Mouse (Mus musculus) midbrain, embryonic 15.5 days (tissue): ENCODE measurements around the gene Olfr338. TPM values are rescaled to one million over a fixed set of nuclear protein-coding genes. Genes with fewer than 3 reads are reported as not detected.
"Not testable (repeated sequence)": the region's sequence is repeated elsewhere in the genome, so short reads cannot be mapped to it uniquely, and the experiment has no call there.

Experiments used
- ATAC-seq: fragments of 200-750 bp; cut with Nextera tagmentation; replicated peaks from 2 replicates; pipeline ENCODE4 v1.8.0; 2017; ENCODE audit warnings: moderate TSS enrichment
- H3K27ac ChIP-seq: fragments of 300-500 bp; sonication (generic); 2 replicates; pipeline ENCODE4 v1.5.1; 2015; ENCODE audit warnings: mild to moderate bottlenecking, inconsistent platforms
- H3K27me3 ChIP-seq: fragments of 300-500 bp; sonication (generic); replicated peaks from 2 replicates; pipeline ENCODE4 v1.6.1; 2015; ENCODE audit warnings: inconsistent platforms
- H3K36me3 ChIP-seq: fragments of 300-500 bp; sonication (generic); replicated peaks from 2 replicates; pipeline ENCODE4 v1.6.1; 2015; ENCODE audit warnings: inconsistent platforms
- H3K4me1 ChIP-seq: fragments of 300-500 bp; sonication (generic); 2 replicates; pipeline ENCODE4 v1.6.1; 2015; ENCODE audit warnings: inconsistent platforms
- H3K4me2 ChIP-seq: fragments of 300-500 bp; sonication (generic); 2 replicates; pipeline ENCODE4 v1.6.1; 2015; ENCODE audit warnings: inconsistent platforms, mild to moderate bottlenecking, moderate library complexity
- H3K4me3 ChIP-seq: fragments of 300-500 bp; sonication (generic); 2 replicates; pipeline ENCODE4 v1.5.1; 2015; ENCODE audit warnings: mild to moderate bottlenecking, inconsistent platforms
- H3K9ac ChIP-seq: fragments of 300-500 bp; sonication (generic); 2 replicates; pipeline ENCODE4 v1.6.1; 2015; ENCODE audit warnings: mild to moderate bottlenecking, inconsistent platforms
- H3K9me3 ChIP-seq: fragments of 300-500 bp; sonication (generic); 2 replicates; pipeline ENCODE4 v1.6.1; 2016; ENCODE audit warnings: inconsistent platforms
- WGBS: fragments of 180-500 bp; shearing (Covaris S2); methylation state at CpG from one replicate; pipeline ENCODE4 v1.1.7; 2015; ENCODE audit warnings: mixed read lengths; 5-methylcytosine and 5-hydroxymethylcytosine counted together
- polyA plus RNA-seq: library from polyadenylated mRNA; unstranded; fragments of >200 nt; fragmentation: Nextera tagmentation; extraction: Ambion mirVana; gene quantifications from 2 replicates; pipeline ENCODE4 v1.2.1, GENCODE M21; 2015

Olfr338 gene
- polyA plus RNA-seq: not detected in 2 replicates

GRCm38 (mm10) chr2:36373219-36373618 is at the start of gene Olfr338:
Gene Olfr338, plus strand, starts transcription at chr2:36373519.
- Histone ChIP-seq H3K36me3 (no peaks in the 10 kb centered on the region), H3K4me3 (no peak within 1 kb of the TSS), H3K9me3 (no peaks in the 10 kb centered on the region; the same call in 1 of the 2 replicates), H3K27me3 (no peaks in the 10 kb centered on the region), H3K27ac (no peak within 1 kb of the TSS), H3K4me1 (no peaks in the 10 kb centered on the region), H3K4me2 (no peak within 1 kb of the TSS), H3K9ac (no peak within 1 kb of the TSS)
- ATAC-seq: no peak

GRCm38 (mm10) chr2:36415174-36415573 is 41.9 kb downstream of the Olfr338 start:
- not testable (repeated sequence) for H3K27me3 ChIP-seq, H3K4me1 ChIP-seq, H3K36me3 ChIP-seq, H3K4me3 ChIP-seq, H3K9ac ChIP-seq, H3K4me2 ChIP-seq, H3K27ac ChIP-seq, ATAC-seq, H3K9me3 ChIP-seq
- WGBS: 93% methylated on average over 3 of the region's 3 CpGs

GRCm38 (mm10) chr2:36415591-36415990 is 42.3 kb downstream of the Olfr338 start:
- H3K9me3 ChIP-seq, H3K4me1 ChIP-seq, H3K9ac ChIP-seq, H3K36me3 ChIP-seq, H3K27me3 ChIP-seq, H3K4me3 ChIP-seq, H3K4me2 ChIP-seq, H3K27ac ChIP-seq, ATAC-seq: not testable (repeated sequence)
- WGBS: 87% methylated on average over 7 of the region's 7 CpGs

GRCm38 (mm10) chr2:36418647-36419046 is 45.3 kb downstream of the Olfr338 start, which contains the start of gene Olfr339:
Gene Olfr339, plus strand, starts transcription at chr2:36418947.
- ATAC-seq: no peak
- Histone ChIP-seq H3K27ac (no peak within 1 kb of the TSS), H3K4me3 (no peak within 1 kb of the TSS), H3K9me3 (no peaks in the 10 kb centered on the region; the same call in 1 of the 2 replicates), H3K4me2 (no peak within 1 kb of the TSS), H3K9ac (no peak within 1 kb of the TSS), H3K4me1 (no peaks in the 10 kb centered on the region), H3K36me3 (no peaks in the 10 kb centered on the region), H3K27me3 (no peaks in the 10 kb centered on the region)
- 83% methylated on average over 3 of the region's 3 CpGs for WGBS

Other genes starting within 250 kb of the Olfr338 start
- 23.1 and 24.1 TPM in 2 replicates for gene Mrrf, start 237.1 kb upstream of the Olfr338 start, polyA plus RNA-seq
- 146 and 147 TPM in 2 replicates for gene Rbm18, start 236.7 kb upstream of the Olfr338 start, polyA plus RNA-seq
- gene Ptgs1, start 143.1 kb upstream of the Olfr338 start, polyA plus RNA-seq: 4.1 and 4.9 TPM in 2 replicates
- gene Olfr339, start 45.4 kb downstream of the Olfr338 start, polyA plus RNA-seq: not detected in 2 replicates
- not detected in 2 replicates for gene Olfr340, start 79.1 kb downstream of the Olfr338 start, polyA plus RNA-seq
- gene Olfr341, start 108.9 kb downstream of the Olfr338 start, polyA plus RNA-seq: not detected in 2 replicates
- not detected in 2 replicates for gene Olfr342, start 151.5 kb downstream of the Olfr338 start, polyA plus RNA-seq
- gene Olfr344, start 193.1 kb downstream of the Olfr338 start, polyA plus RNA-seq: not detected in 2 replicates